Mouse (Mus musculus) neural tube, embryonic 14.5 days (tissue): ENCODE measurements around the gene Kdm4a. TPM values are rescaled to one million over a fixed set of nuclear protein-coding genes. Genes with fewer than 3 reads are reported as not detected.

ENCODE experiments used
- ATAC-seq: fragments of 200-750 bp; cut with Nextera tagmentation; 2 replicates; pipeline ENCODE4 v1.8.0; 2017; ENCODE audit warnings: low read depth, mild to moderate bottlenecking, moderate TSS enrichment, moderate library complexity
- H3K27ac ChIP-seq: fragments of 300-500 bp; sonication (generic); 2 replicates; pipeline ENCODE4 v1.5.1; 2014; ENCODE audit warnings: low read depth, mild to moderate bottlenecking, control low read depth, low read length, moderate library complexity, mixed read lengths
- H3K27me3 ChIP-seq: fragments of 300-500 bp; sonication (generic); 2 replicates; pipeline ENCODE4 v1.6.1; 2014; ENCODE audit warnings: low read length; ENCODE audit not compliant: control insufficient read depth, insufficient read depth
- H3K36me3 ChIP-seq: fragments of 300-500 bp; sonication (generic); 2 replicates; pipeline ENCODE4 v1.6.1; 2014; ENCODE audit warnings: low read length, mixed read lengths; ENCODE audit not compliant: control insufficient read depth, insufficient read depth
- H3K4me1 ChIP-seq: fragments of 300-500 bp; sonication (generic); 2 replicates; pipeline ENCODE4 v1.6.1; 2014; ENCODE audit warnings: low read length; ENCODE audit not compliant: control insufficient read depth, insufficient read depth
- H3K4me2 ChIP-seq: fragments of 300-500 bp; sonication (generic); 2 replicates; pipeline ENCODE4 v1.6.1; 2014; ENCODE audit warnings: mild to moderate bottlenecking, low read depth, low read length, control low read depth
- H3K4me3 ChIP-seq: fragments of 300-500 bp; sonication (generic); 2 replicates; pipeline ENCODE4 v1.5.1; 2014; ENCODE audit warnings: low read depth, low read length, control low read depth, mixed read lengths
- H3K9ac ChIP-seq: fragments of 300-500 bp; sonication (generic); replicated peaks from 2 replicates; pipeline ENCODE4 v1.6.1; 2014; ENCODE audit warnings: low read depth, mild to moderate bottlenecking, control low read depth, low read length, mixed read lengths
- H3K9me3 ChIP-seq: fragments of 300-500 bp; sonication (generic); 2 replicates; pipeline ENCODE4 v1.6.1; 2016; ENCODE audit warnings: low read length; ENCODE audit not compliant: control insufficient read depth
- WGBS: fragments of 180-500 bp; shearing (Covaris S2); extraction: QIAGEN DNeasy Blood & Tissue Kit; methylation state at CpG from one replicate; pipeline ENCODE4 v1.1.7; 2014; 5-methylcytosine and 5-hydroxymethylcytosine counted together
- polyA plus RNA-seq: library from polyadenylated mRNA; unstranded; fragments of >200 nt; fragmentation: Nextera tagmentation; extraction: Ambion mirVana; gene quantifications from 2 replicates; pipeline ENCODE4 v1.2.1, GENCODE M21; 2014

Gene Kdm4a
- polyA plus RNA-seq, 1 experiment from 2014 or later: 58.6 TPM

GRCm38 (mm10) chr4:118171006-118171405 lies 8.8 kb downstream of the Kdm4a start:
- Histone ChIP-seq H3K9me3 (no peaks in the 10 kb centered on the region), H3K4me3 (no peak overlapping the region), H3K27ac (no peak overlapping the region), H3K36me3 (peaks cover 91% of the 10 kb centered on the region), H3K4me2 (no peak overlapping the region), H3K9ac (no peak overlapping the region), H3K4me1 (no peaks in the 10 kb centered on the region), H3K27me3 (no peaks in the 10 kb centered on the region)
- 85% methylated on average over 9 of the region's 9 CpGs for WGBS
- no peak for ATAC-seq

- Histone ChIP-seq H3K4me1 (no peaks in the 10 kb centered on the region), H3K27ac (no peak overlapping the region), H3K4me3 (no peak overlapping the region), H3K9me3 (no peaks in the 10 kb centered on the region), H3K9ac (no peak overlapping the region), H3K4me2 (no peak overlapping the region), H3K27me3 (no peaks in the 10 kb centered on the region), H3K36me3 (peaks cover 87% of the 10 kb centered on the region)
- WGBS: 95% methylated on average over 12 of the region's 12 CpGs
- no peak for ATAC-seq
Observed at GRCm38 (mm10) chr4:118162123-118162522, 17.7 kb downstream of the Kdm4a start.

GRCm38 (mm10) chr4:118157666-118158065 lies 22.2 kb downstream of the Kdm4a start:
- Histone ChIP-seq H3K4me1 (no peaks in the 10 kb centered on the region), H3K36me3 (peaks cover 73% of the 10 kb centered on the region), H3K27me3 (no peaks in the 10 kb centered on the region), H3K4me3 (no peak overlapping the region), H3K27ac (no peak overlapping the region), H3K9me3 (no peaks in the 10 kb centered on the region), H3K9ac (no peak overlapping the region), H3K4me2 (no peak overlapping the region)
- WGBS: 96% methylated on average over 3 of the region's 3 CpGs
- ATAC-seq: no peak

GRCm38 (mm10) chr4:118156559-118156958 lies 23.3 kb downstream of the Kdm4a start:
- peaks cover 69% of the 10 kb centered on the region for H3K36me3 ChIP-seq
- H3K4me1 ChIP-seq: no peaks in the 10 kb centered on the region
- ATAC-seq: peak; percentile 68; the same call in 1 of the 2 replicates
- H3K4me3 ChIP-seq: no peak overlapping the region
- no peak overlapping the region for H3K4me2 ChIP-seq
- H3K27me3 ChIP-seq: no peaks in the 10 kb centered on the region
- WGBS: 70% methylated on average over 15 of the region's 15 CpGs
- no peak overlapping the region for H3K9ac ChIP-seq
- no peaks in the 10 kb centered on the region for H3K9me3 ChIP-seq
- H3K27ac ChIP-seq: no peak overlapping the region

- Histone ChIP-seq H3K9ac (no peak overlapping the region), H3K9me3 (no peaks in the 10 kb centered on the region), H3K4me3 (no peak overlapping the region), H3K36me3 (peaks cover 62% of the 10 kb centered on the region), H3K4me1 (no peaks in the 10 kb centered on the region), H3K4me2 (no peak overlapping the region), H3K27me3 (no peaks in the 10 kb centered on the region), H3K27ac (no peak overlapping the region)
- 91% methylated on average over 5 of the region's 5 CpGs for WGBS
- ATAC-seq: no peak
Observed at GRCm38 (mm10) chr4:118154889-118155288, 25.0 kb downstream of the Kdm4a start.

GRCm38 (mm10) chr4:118152020-118152785 lies 27.6 kb downstream of the Kdm4a start:
- H3K4me1 ChIP-seq: no peaks in the 10 kb centered on the region; the same call in 1 of the 2 replicates
- no peak overlapping the region for H3K4me3 ChIP-seq
- no peaks in the 10 kb centered on the region for H3K9me3 ChIP-seq
- H3K27ac ChIP-seq: no peak overlapping the region
- ATAC-seq: no peak
- no peaks in the 10 kb centered on the region for H3K27me3 ChIP-seq
- no peak overlapping the region for H3K9ac ChIP-seq
- 95% methylated on average over 17 of the region's 17 CpGs for WGBS
- H3K36me3 ChIP-seq: peaks cover 58% of the 10 kb centered on the region
- no peak overlapping the region for H3K4me2 ChIP-seq

GRCm38 (mm10) chr4:118150804-118151203 lies 29.0 kb downstream of the Kdm4a start:
- Histone ChIP-seq H3K27ac (no peak overlapping the region), H3K27me3 (no peaks in the 10 kb centered on the region), H3K9me3 (no peaks in the 10 kb centered on the region), H3K9ac (no peak overlapping the region), H3K4me3 (no peak overlapping the region), H3K4me1 (no peaks in the 10 kb centered on the region; the same call in 1 of the 2 replicates), H3K36me3 (peaks cover 66% of the 10 kb centered on the region), H3K4me2 (no peak overlapping the region)
- ATAC-seq: no peak
- 98% methylated on average over 7 of the region's 7 CpGs for WGBS

GRCm38 (mm10) chr4:118149956-118150680 lies 29.7 kb downstream of the Kdm4a start:
- Histone ChIP-seq H3K9ac (no peak overlapping the region), H3K36me3 (peaks cover 73% of the 10 kb centered on the region), H3K27ac (no peak overlapping the region), H3K9me3 (no peaks in the 10 kb centered on the region), H3K4me3 (no peak overlapping the region), H3K27me3 (no peaks in the 10 kb centered on the region), H3K4me1 (no peaks in the 10 kb centered on the region; the same call in 1 of the 2 replicates), H3K4me2 (no peak overlapping the region)
- no peak for ATAC-seq
- 86% methylated on average over 14 of the region's 14 CpGs for WGBS

- H3K27ac ChIP-seq: no peak overlapping the region
- ATAC-seq: no peak
- H3K9ac ChIP-seq: no peak overlapping the region
- peaks cover 76% of the 10 kb centered on the region for H3K36me3 ChIP-seq
- no peaks in the 10 kb centered on the region for H3K27me3 ChIP-seq
- no peak overlapping the region for H3K4me3 ChIP-seq
- H3K4me1 ChIP-seq: no peaks in the 10 kb centered on the region; the same call in 1 of the 2 replicates
- 88% methylated on average over 10 of the region's 10 CpGs for WGBS
- no peaks in the 10 kb centered on the region for H3K9me3 ChIP-seq
- H3K4me2 ChIP-seq: no peak overlapping the region
Observed at GRCm38 (mm10) chr4:118149055-118149576, 30.7 kb downstream of the Kdm4a start.
